Comparison of ENCODE assay signal across 8 mouse cellular contexts in genomic region chr1:182019266-182019925, GRCm38 (mm10). TPM values are rescaled to one million over a fixed set of nuclear protein-coding genes. Genes with fewer than 3 reads are reported as not detected.
DNase-seq lines count a peak whose midpoint lies in the region; ATAC-seq and TF ChIP-seq lines count a peak whose summit lies in the region.

No protein-coding gene starts in this region.

- H3K36me3 ChIP-seq in kidney, adult 2 months (ENCODE audit: control insufficient read depth, insufficient read depth, low read length): no peaks in the 10 kb centered on the region
- peaks cover 22% of the 10 kb centered on the region for H3K36me3 ChIP-seq in embryonic facial prominence, embryonic 10.5 days (replicated peaks)
- no peaks in the 10 kb centered on the region for H3K36me3 ChIP-seq in hindbrain, embryonic 11.5 days (ENCODE audit: control insufficient read depth, insufficient read depth, low read length)
- peaks cover 7% of the 10 kb centered on the region; the same call in 1 of the 2 replicates for H3K36me3 ChIP-seq in lung, embryonic 15.5 days
- H3K36me3 ChIP-seq in stomach, embryonic 15.5 days: no peaks in the 10 kb centered on the region

- 2% methylated on average over 74 of the region's 104 CpGs for WGBS in kidney, adult 2 months
- WGBS in embryonic facial prominence, embryonic 10.5 days: under 1% methylated on average over 103 of the region's 104 CpGs
- under 1% methylated on average over 25 of the region's 104 CpGs for WGBS in hindbrain, embryonic 11.5 days
- WGBS in lung, embryonic 15.5 days: under 1% methylated on average over 70 of the region's 104 CpGs
- 0% methylated on average over 45 of the region's 104 CpGs for WGBS in stomach, embryonic 15.5 days

- no peak for TF ChIP-seq CTCF in kidney, adult 2 months (conservative IDR thresholded peaks at IDR 0.05; ENCODE audit: insufficient read depth, insufficient read length, low read depth, low read length)

- H3K4me1 ChIP-seq in kidney, adult 2 months (ENCODE audit: control insufficient read depth, insufficient read depth, low read length): peaks cover 5% of the 10 kb centered on the region; the same call in 1 of the 2 replicates
- peaks cover 31% of the 10 kb centered on the region for H3K4me1 ChIP-seq in embryonic facial prominence, embryonic 10.5 days
- H3K4me1 ChIP-seq in hindbrain, embryonic 11.5 days (replicated peaks; ENCODE audit: control insufficient read depth, insufficient read depth, low read length): no peaks in the 10 kb centered on the region; the same call in 1 of the 2 replicates
- H3K4me1 ChIP-seq in lung, embryonic 15.5 days: peaks cover 11% of the 10 kb centered on the region; the same call in 1 of the 2 replicates
- H3K4me1 ChIP-seq in stomach, embryonic 15.5 days: no peaks in the 10 kb centered on the region

- peak overlapping the region; percentile 84 for H3K4me3 ChIP-seq in kidney, adult 2 months (ENCODE audit: insufficient read depth, low read depth, low read length)
- H3K4me3 ChIP-seq in embryonic facial prominence, embryonic 10.5 days: peak overlapping the region; percentile 90
- H3K4me3 ChIP-seq in hindbrain, embryonic 11.5 days (ENCODE audit: low read depth, low read length): peak overlapping the region; percentile 60
- peak overlapping the region; percentile 86 for H3K4me3 ChIP-seq in lung, embryonic 15.5 days
- H3K4me3 ChIP-seq in stomach, embryonic 15.5 days (replicated peaks): peak overlapping the region; percentile 83

- no peak for TF ChIP-seq POLR2A in kidney, adult 2 months (IDR thresholded peaks at IDR 0.05; ENCODE audit: low read depth, low read length)

- no peaks in the 10 kb centered on the region for H3K27me3 ChIP-seq in kidney, adult 2 months (replicated peaks; ENCODE audit: control insufficient read depth, insufficient read depth, low read length)
- no peaks in the 10 kb centered on the region for H3K27me3 ChIP-seq in embryonic facial prominence, embryonic 10.5 days (replicated peaks; ENCODE audit: low read depth, poor library complexity, severe bottlenecking)
- H3K27me3 ChIP-seq in hindbrain, embryonic 11.5 days (ENCODE audit: control insufficient read depth, insufficient read depth, low read length): no peaks in the 10 kb centered on the region
- H3K27me3 ChIP-seq in lung, embryonic 15.5 days: peaks cover 6% of the 10 kb centered on the region; the same call in 1 of the 2 replicates
- no peaks in the 10 kb centered on the region for H3K27me3 ChIP-seq in stomach, embryonic 15.5 days (replicated peaks)

- ATAC-seq in hindbrain, embryonic 11.5 days (ENCODE audit: low FRiP score): peak; percentile 79
- peak; percentile 79 for ATAC-seq in lung, embryonic 15.5 days (ENCODE audit: borderline replicate concordance, extremely low read depth, low FRiP score, low TSS enrichment)
- ATAC-seq in stomach, embryonic 15.5 days (ENCODE audit: insufficient read depth, low FRiP score, low read depth): peak; percentile 52

- peak; percentile 21 for DNase-seq in kidney, adult 2 months
- no peak for DNase-seq in kidney, postnatal 10 days
- peak; percentile 50 for DNase-seq in NIH3T3 (ENCODE audit: low read depth)
- peak; percentile 75 for DNase-seq in embryonic facial prominence, embryonic 10.5 days (ENCODE audit: low spot score)
- DNase-seq in hindbrain, embryonic 11.5 days (ENCODE audit: low spot score): peak; percentile 78
- no peak for DNase-seq in urinary bladder, postnatal 14 days (ENCODE audit: low spot score)

- no peak overlapping the region for H3K27ac ChIP-seq in kidney, adult 2 months (ENCODE audit: insufficient read depth, low read depth, low read length)
- H3K27ac ChIP-seq in embryonic facial prominence, embryonic 10.5 days (replicated peaks): peak overlapping the region; percentile 99
- peak overlapping the region; percentile 99 for H3K27ac ChIP-seq in hindbrain, embryonic 11.5 days (ENCODE audit: low read depth, low read length)
- peak overlapping the region; percentile 86 for H3K27ac ChIP-seq in lung, embryonic 15.5 days
- peak overlapping the region; percentile 90 for H3K27ac ChIP-seq in stomach, embryonic 15.5 days

- H3K4me2 ChIP-seq in hindbrain, embryonic 11.5 days (replicated peaks; ENCODE audit: low read depth, low read length): peak overlapping the region; percentile 78
- H3K4me2 ChIP-seq in lung, embryonic 15.5 days: peak overlapping the region; percentile 87
- H3K4me2 ChIP-seq in stomach, embryonic 15.5 days: peak overlapping the region; percentile 73

- H3K9ac ChIP-seq in hindbrain, embryonic 11.5 days (ENCODE audit: low read depth, low read length): peak overlapping the region; percentile 83
- H3K9ac ChIP-seq in lung, embryonic 15.5 days: peak overlapping the region; percentile 77
- H3K9ac ChIP-seq in stomach, embryonic 15.5 days: peak overlapping the region; percentile 90

- no peaks in the 10 kb centered on the region for H3K9me3 ChIP-seq in embryonic facial prominence, embryonic 10.5 days
- H3K9me3 ChIP-seq in hindbrain, embryonic 11.5 days (ENCODE audit: control insufficient read depth, low read length): no peaks in the 10 kb centered on the region
- no peaks in the 10 kb centered on the region for H3K9me3 ChIP-seq in lung, embryonic 15.5 days
- H3K9me3 ChIP-seq in stomach, embryonic 15.5 days: no peaks in the 10 kb centered on the region

RNA-seq across cellular contexts. Expression of gene Enah, which starts 0.4 kb away (rescaled TPM):
- 9.5 and 10.1 TPM in 2 replicates for polyA plus RNA-seq in kidney, adult 2 months (2012; rRNA removed)
- polyA plus RNA-seq in embryonic facial prominence, embryonic 10.5 days (2016; fragmentation: Nextera tagmentation; extraction: Ambion mirVana): 30.4 and 30.6 TPM in 2 replicates
- 31.9 and 49.2 TPM in 2 replicates for polyA plus RNA-seq in hindbrain, embryonic 11.5 days (2014; fragmentation: Nextera tagmentation; extraction: Ambion mirVana)
- 12.3 and 12.6 TPM in 2 replicates for polyA plus RNA-seq in lung, embryonic 15.5 days (2015; fragmentation: Nextera tagmentation; extraction: Ambion mirVana)
- polyA plus RNA-seq in stomach, embryonic 15.5 days (2015; fragmentation: Nextera tagmentation; extraction: Ambion mirVana): 17.9 and 18.6 TPM in 2 replicates

Comparison
In these comparisons a context has a peak if more than half of its experiments do, and no peak if none do; other contexts are left out.
1. DNase-seq: peak in kidney, adult 2 months (single experiment), NIH3T3 (single experiment), embryonic facial prominence, embryonic 10.5 days (single experiment) and hindbrain, embryonic 11.5 days (single experiment); none in kidney, postnatal 10 days (single experiment) and urinary bladder, postnatal 14 days (single experiment).
2. Peak in every context shown above with its lines, with median percentiles within 50 percentile points of each other: H3K4me3 ChIP-seq, ATAC-seq, H3K4me2 ChIP-seq and H3K9ac ChIP-seq.